Mouse (Mus musculus) hindbrain, embryonic 15.5 days (tissue): ENCODE data around the gene Blmh. TPM values are rescaled to one million over a fixed set of nuclear protein-coding genes. Genes with fewer than 3 reads are reported as not detected.

Source experiments
- ATAC-seq: fragments of 200-750 bp; cut with Nextera tagmentation; 2 replicates; pipeline ENCODE4 v1.8.0; 2017; ENCODE audit warnings: low read depth, moderate number of reproducible peaks, moderate TSS enrichment; ENCODE audit not compliant: low FRiP score
- H3K27ac ChIP-seq: fragments of 300-500 bp; sonication (generic); replicated peaks from 2 replicates; pipeline ENCODE4 v1.5.1; 2015; ENCODE audit warnings: mild to moderate bottlenecking, inconsistent platforms
- H3K27me3 ChIP-seq: fragments of 300-500 bp; sonication (generic); 2 replicates; pipeline ENCODE4 v1.6.1; 2015; ENCODE audit warnings: control low read depth, inconsistent platforms
- H3K36me3 ChIP-seq: fragments of 300-500 bp; sonication (generic); 2 replicates; pipeline ENCODE4 v1.6.1; 2015; ENCODE audit warnings: control low read depth, inconsistent platforms
- H3K4me1 ChIP-seq: fragments of 300-500 bp; sonication (generic); replicated peaks from 2 replicates; pipeline ENCODE4 v1.6.1; 2015; ENCODE audit warnings: control low read depth, inconsistent platforms
- H3K4me2 ChIP-seq: fragments of 300-500 bp; sonication (generic); 2 replicates; pipeline ENCODE4 v1.6.1; 2015; ENCODE audit warnings: moderate library complexity, mild to moderate bottlenecking, inconsistent platforms
- H3K4me3 ChIP-seq: fragments of 300-500 bp; sonication (generic); 2 replicates; pipeline ENCODE4 v1.5.1; 2015; ENCODE audit warnings: mild to moderate bottlenecking, inconsistent platforms
- H3K9ac ChIP-seq: fragments of 300-500 bp; sonication (generic); 2 replicates; pipeline ENCODE4 v1.6.1; 2015; ENCODE audit warnings: inconsistent platforms
- H3K9me3 ChIP-seq: fragments of 300-500 bp; sonication (generic); 2 replicates; pipeline ENCODE4 v1.6.1; 2016; ENCODE audit warnings: control low read depth, inconsistent platforms
- WGBS: fragments of 180-500 bp; shearing (Covaris S2); methylation state at CpG from one replicate; pipeline ENCODE4 v1.1.7; 2015; 5-methylcytosine and 5-hydroxymethylcytosine counted together
- polyA plus RNA-seq: library from polyadenylated mRNA; unstranded; fragments of >200 nt; fragmentation: Nextera tagmentation; extraction: Ambion mirVana; gene quantifications from 2 replicates; pipeline ENCODE4 v1.2.1, GENCODE M21; 2015

Blmh gene
- polyA plus RNA-seq, 1 experiment from 2014 or later, result 131 TPM

DNA sequence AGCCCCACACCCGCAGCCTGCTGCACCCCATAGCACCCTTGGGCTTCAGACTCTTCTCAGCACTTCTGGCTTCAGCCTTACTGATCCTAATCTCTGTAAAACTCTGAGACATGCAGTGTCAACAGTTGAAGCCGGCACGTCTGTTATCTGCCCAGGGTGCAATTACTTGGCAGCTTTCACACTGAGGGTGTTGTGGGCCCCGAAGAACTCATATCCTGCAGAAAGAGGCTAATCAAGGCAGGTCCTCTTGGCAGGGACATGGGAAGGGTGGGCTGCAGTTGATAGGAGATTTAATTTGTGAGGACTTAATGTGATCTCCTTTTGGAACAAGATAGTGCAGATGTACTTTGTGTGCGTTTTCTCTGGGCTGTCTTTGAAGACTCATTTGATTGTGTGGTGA lies 59.0 kb downstream of the Blmh start:
- Histone ChIP-seq H3K4me1 (no peaks in the 10 kb centered on the region), H3K27ac (no peak overlapping the region), H3K9me3 (no peaks in the 10 kb centered on the region), H3K27me3 (no peaks in the 10 kb centered on the region), H3K4me3 (no peak overlapping the region), H3K36me3 (peaks cover 23% of the 10 kb centered on the region), H3K9ac (no peak overlapping the region), H3K4me2 (no peak overlapping the region)
- WGBS, result 84% methylated on average over 5 of the region's 5 CpGs
- no peak for ATAC-seq

DNA sequence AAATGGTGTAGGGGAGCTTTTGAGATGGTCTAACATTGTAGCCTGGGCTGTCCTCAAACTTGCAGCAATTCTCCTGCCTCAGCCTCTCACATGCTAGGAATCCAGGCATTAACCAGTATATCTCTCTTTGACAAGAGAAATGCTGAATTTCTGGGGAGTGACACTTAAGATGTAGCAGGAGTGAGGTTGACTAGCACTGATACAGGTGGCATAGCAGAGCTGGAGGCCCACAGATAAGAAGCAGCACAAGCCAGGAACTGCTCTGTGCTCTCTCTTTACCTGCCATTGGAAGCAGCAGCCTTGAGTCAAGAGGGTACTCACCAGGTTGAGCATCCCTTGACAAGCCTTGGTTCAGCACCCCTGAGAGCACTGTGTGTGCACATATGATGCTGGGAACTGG lies 59.6 kb downstream of the Blmh start:
- no peak for ATAC-seq
- peaks cover 23% of the 10 kb centered on the region for H3K36me3 ChIP-seq

DNA sequence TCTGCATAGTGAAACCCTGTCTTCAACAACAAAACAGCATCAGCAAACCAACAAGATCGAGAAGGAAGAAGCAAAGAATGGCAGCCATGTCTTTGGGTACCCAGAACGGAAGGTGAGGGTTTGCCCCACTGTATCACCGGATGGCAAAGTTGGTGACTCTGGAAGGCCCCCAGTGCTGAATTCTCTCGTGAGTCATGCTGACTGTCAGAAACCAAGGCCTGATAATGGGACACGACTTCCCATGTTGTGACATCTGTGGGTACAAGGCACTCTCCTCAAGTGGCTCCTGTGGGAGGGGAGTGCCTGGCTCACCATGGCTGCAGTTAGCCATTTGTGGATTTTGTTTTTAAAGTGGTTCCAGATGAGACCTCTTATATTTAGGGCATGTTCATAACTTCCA lies 66.2 kb downstream of the Blmh start:
- H3K4me2 ChIP-seq, result no peak overlapping the region
- no peaks in the 10 kb centered on the region for H3K4me1 ChIP-seq
- 79% methylated on average over 5 of the region's 5 CpGs for WGBS

More for the DNA sequence above, 59.6 kb downstream of the Blmh start:
- Histone ChIP-seq H3K9ac (no peak overlapping the region), H3K4me3 (no peak overlapping the region), H3K4me2 (no peak overlapping the region), H3K4me1 (no peaks in the 10 kb centered on the region), H3K27ac (no peak overlapping the region), H3K9me3 (no peaks in the 10 kb centered on the region), H3K27me3 (no peaks in the 10 kb centered on the region)

DNA sequence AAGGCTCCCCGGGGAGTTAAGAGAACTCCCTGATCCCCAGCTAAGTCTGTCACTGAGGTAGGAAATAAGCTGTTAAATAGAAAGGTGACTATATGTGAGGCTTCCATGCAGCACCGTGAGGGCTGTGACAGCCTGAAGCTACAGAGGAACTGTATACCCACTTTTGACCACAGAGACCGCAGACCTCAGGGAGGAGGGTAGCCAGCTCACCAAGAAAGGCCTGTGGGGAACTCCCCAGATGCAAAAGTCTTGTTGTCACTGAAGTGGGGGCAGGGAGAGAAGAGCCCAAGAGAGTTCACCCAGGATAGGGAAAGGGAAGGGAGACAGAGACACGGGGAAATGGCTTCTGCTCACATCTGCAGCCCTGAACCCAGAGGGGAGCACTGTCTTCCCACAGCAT lies 68.3 kb downstream of the Blmh start:
- no peak overlapping the region for H3K9ac ChIP-seq
- no peak overlapping the region for H3K27ac ChIP-seq
- 0 out of 2 replicates have a peak, but pooled peaks cover under 1% of the 10 kb centered on the region for H3K36me3 ChIP-seq
- H3K27me3 ChIP-seq, result peaks cover 16% of the 10 kb centered on the region
- no peak overlapping the region for H3K4me3 ChIP-seq
- peaks cover 7% of the 10 kb centered on the region for H3K4me1 ChIP-seq
- no peak for ATAC-seq
- H3K9me3 ChIP-seq, result no peaks in the 10 kb centered on the region
- 36% methylated on average over 4 of the region's 4 CpGs for WGBS
- H3K4me2 ChIP-seq, result no peak overlapping the region

More for the DNA sequence above, 66.2 kb downstream of the Blmh start:
- no peak overlapping the region for H3K27ac ChIP-seq
- H3K27me3 ChIP-seq, result peaks cover under 1% of the 10 kb centered on the region; the same call in 1 of the 2 replicates
- H3K4me3 ChIP-seq, result no peak overlapping the region
- no peak for ATAC-seq
- H3K36me3 ChIP-seq, result peaks cover 16% of the 10 kb centered on the region
- no peaks in the 10 kb centered on the region for H3K9me3 ChIP-seq
- H3K9ac ChIP-seq, result no peak overlapping the region

DNA sequence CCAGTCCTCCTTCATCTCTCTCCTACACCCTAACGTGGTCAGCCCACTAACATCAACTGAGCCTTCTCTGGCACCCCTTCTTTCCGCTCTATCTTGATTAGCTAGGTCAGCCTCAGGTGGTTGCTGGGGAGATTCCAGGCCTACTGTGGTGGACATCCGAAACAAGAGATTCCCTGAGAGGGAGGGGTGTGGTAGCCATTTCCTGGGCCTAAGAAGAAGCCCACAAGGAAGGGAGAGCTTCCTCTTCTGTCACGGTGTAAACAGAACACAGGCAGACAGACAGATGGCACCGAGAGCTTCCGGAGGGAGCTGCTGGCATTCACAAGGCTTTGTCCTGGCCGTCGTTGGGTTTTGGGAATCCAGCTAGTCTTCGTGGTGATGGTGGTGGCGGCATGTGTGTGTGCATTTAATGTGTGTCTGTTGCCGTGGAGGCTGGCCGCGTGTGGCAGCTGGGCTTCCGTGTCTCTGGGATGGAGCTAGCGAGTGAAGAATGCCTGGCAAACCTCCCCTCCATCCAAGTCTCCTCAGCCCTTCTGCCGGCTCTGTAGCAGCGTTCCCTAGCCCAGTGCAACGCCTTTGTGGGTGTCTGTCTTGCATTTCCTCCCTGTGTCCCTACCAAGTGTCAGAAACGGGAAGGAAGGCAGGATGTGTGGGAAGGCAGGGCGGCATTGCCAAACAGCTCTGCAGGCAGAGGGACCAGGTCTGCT lies 71.5 kb downstream of the Blmh start:
- Histone ChIP-seq H3K4me1 (peaks cover 19% of the 10 kb centered on the region), H3K27me3 (peaks cover 41% of the 10 kb centered on the region), H3K4me3 (no peak overlapping the region), H3K27ac (no peak overlapping the region), H3K9me3 (no peaks in the 10 kb centered on the region), H3K9ac (no peak overlapping the region), H3K36me3 (no peaks in the 10 kb centered on the region), H3K4me2 (no peak overlapping the region)
- WGBS, result 42% methylated on average over 20 of the region's 20 CpGs
- no peak for ATAC-seq

DNA sequence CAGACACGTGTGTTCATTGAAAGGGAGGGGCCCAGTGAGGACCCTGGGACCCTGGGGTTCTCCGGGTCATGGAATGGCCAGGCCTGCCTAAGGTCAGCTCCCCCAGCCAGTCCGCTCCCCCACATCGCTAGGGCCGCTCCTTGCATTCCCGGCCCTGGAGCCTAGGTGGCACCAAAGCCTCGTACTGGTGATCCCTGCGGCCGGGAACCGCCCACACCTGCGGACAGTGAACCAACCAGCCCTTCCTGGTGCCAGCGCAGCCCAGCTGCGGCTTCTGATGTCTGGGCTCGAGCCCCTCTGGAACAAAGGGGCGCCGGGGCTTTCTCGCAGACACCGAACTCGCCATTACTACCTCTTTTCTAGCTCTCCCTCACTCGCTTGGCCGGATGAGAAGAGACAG lies 72.7 kb downstream of the Blmh start:
- no peaks in the 10 kb centered on the region for H3K36me3 ChIP-seq
- H3K27me3 ChIP-seq, result peaks cover 42% of the 10 kb centered on the region
- no peaks in the 10 kb centered on the region for H3K9me3 ChIP-seq
- WGBS, result 0% methylated on average over 21 of the region's 21 CpGs
- peaks cover 19% of the 10 kb centered on the region for H3K4me1 ChIP-seq
- H3K4me3 ChIP-seq, result peak overlapping the region; percentile 55
- peak; percentile 85 for ATAC-seq
- H3K4me2 ChIP-seq, result peak overlapping the region; percentile 94
- no peak overlapping the region for H3K27ac ChIP-seq
- peak overlapping the region; percentile 43 for H3K9ac ChIP-seq

DNA sequence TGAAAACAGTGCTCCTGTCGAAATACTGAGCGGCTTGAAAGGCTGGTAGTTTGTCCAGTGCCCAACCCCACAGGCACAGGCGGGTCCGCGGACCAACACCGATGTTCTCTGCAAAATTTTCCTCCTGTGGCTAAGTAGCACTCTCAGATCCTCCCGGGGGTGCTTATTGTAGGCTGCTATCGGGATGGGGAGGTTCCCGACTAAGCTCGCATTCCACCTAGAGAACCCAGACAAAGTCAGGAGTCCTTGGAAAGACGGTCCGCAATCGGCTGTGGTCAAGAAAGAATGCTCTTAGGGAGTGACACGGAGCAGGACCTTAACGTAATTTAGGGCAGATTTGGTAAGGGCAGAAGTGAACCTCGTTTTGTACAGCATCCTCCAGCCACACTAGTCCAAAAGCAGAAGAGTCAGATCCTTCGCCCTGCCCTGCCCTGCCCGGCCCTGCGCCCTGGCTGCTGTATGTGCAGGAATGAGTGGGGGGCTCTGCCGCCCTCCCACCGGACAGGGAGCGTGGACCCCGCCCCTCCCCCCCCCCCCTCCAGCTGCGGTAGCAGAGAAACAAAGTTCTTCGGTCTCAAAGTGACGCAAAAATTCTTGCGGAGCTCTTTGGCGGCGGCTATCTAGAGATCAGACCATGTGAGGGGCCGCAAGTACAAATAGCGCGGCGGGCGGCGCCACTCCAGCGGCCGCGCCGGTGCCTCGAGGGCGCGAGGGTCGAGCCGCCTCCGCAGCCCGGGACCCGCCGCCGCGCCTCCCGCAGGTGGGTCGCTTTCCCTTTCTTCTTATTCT lies 73.5 kb downstream of the Blmh start, which contains the start of gene Slc6a4:
Slc6a4 (plus strand) TSS at position 688 of the 789 bp plus-strand sequence.
- no peak for ATAC-seq
- peak within 1 kb of the TSS; percentile 43 for H3K9ac ChIP-seq
- H3K4me2 ChIP-seq, result peak within 1 kb of the TSS; percentile 94
- H3K27ac ChIP-seq, result no peak within 1 kb of the TSS
- peak within 1 kb of the TSS; percentile 55 for H3K4me3 ChIP-seq
- under 1% methylated on average over 47 of the region's 52 CpGs for WGBS
- peaks cover 19% of the 10 kb centered on the region for H3K4me1 ChIP-seq
- H3K27me3 ChIP-seq, result peaks cover 47% of the 10 kb centered on the region
- no peaks in the 10 kb centered on the region for H3K9me3 ChIP-seq
- no peaks in the 10 kb centered on the region for H3K36me3 ChIP-seq

DNA sequence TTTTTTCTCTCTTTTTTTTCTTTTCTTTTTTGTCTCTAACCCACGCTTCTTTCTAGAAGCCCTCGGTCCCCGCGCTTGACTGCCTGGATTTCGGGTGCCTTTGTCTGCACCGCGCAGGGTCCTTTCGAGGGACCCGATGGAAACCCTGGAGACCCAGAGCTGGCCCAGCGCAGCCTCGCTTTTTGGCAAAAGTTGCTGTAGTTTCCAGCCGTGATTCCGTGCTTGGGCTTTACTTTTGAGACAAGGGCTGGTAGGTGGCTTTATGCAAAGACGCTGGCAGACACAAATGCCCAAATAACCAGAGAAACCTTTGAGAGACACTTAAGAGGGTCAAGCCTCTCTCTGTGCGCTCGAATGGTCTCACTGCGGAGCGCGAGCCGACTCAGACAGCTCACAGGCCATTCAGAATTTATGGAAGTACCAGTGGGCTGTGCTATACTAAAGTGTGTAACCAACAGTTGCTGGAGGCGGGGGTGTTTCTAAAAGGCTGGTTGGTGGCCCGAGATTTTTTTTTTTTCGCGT lies 74.2 kb downstream of the Blmh start:
- peak overlapping the region; percentile 94 for H3K4me2 ChIP-seq
- no peaks in the 10 kb centered on the region for H3K9me3 ChIP-seq
- WGBS, result 9% methylated on average over 24 of the region's 24 CpGs
- H3K9ac ChIP-seq, result no peak overlapping the region
- peak overlapping the region; percentile 55 for H3K4me3 ChIP-seq
- H3K27me3 ChIP-seq, result peaks cover 47% of the 10 kb centered on the region
- H3K36me3 ChIP-seq, result no peaks in the 10 kb centered on the region
- no peak for ATAC-seq
- no peak overlapping the region for H3K27ac ChIP-seq
- peaks cover 19% of the 10 kb centered on the region for H3K4me1 ChIP-seq

DNA sequence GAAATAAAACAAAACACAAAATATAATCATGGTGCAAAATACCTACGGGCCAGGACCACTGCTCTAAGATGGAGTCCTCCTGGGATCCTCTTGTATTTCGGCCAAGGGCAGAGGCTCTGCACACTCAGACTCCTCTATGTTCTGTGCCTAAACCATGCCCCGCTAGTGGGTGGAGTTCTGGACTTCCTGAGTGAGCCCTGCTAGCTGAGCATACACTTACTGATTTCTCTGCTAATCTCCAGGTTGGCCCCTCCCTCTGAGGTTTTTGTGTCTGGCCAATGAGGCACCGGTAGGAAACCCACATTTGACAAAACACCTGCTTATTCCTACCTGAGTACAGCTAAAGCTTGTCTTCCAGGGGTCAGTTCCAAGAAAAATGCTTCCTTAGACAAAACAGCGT lies 76.1 kb downstream of the Blmh start:
- no peak overlapping the region for H3K9ac ChIP-seq
- H3K36me3 ChIP-seq, result no peaks in the 10 kb centered on the region
- ATAC-seq, result no peak
- H3K4me2 ChIP-seq, result no peak overlapping the region
- H3K4me3 ChIP-seq, result no peak overlapping the region
- H3K9me3 ChIP-seq, result no peaks in the 10 kb centered on the region
- 76% methylated on average over 5 of the region's 5 CpGs for WGBS
- no peak overlapping the region for H3K27ac ChIP-seq
- H3K4me1 ChIP-seq, result peaks cover 19% of the 10 kb centered on the region
- peaks cover 47% of the 10 kb centered on the region for H3K27me3 ChIP-seq

DNA sequence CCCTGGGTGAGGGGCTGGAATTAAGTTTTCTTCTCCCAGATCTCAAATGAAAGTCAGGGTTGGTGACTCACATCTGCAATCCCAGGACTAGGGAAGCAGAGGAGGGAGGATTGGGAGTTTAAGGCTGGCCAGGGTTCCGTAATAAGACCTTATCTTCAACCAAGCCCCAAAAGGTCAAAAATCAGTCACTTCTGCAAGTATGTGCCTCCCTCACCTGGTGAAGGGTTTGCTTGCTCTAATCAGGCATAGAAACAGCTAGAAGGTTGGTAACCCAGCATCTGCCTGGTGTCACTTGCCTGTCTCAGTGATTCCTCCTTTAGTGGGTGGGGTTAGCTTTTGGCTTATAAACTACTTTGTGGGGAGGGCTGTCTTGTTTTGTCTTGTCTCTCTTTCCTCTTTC lies 77.8 kb downstream of the Blmh start:
- peaks cover 32% of the 10 kb centered on the region for H3K27me3 ChIP-seq
- peaks cover 16% of the 10 kb centered on the region for H3K4me1 ChIP-seq
- no peaks in the 10 kb centered on the region for H3K9me3 ChIP-seq
- H3K27ac ChIP-seq, result no peak overlapping the region
- H3K4me2 ChIP-seq, result no peak overlapping the region
- no peak for ATAC-seq
- H3K9ac ChIP-seq, result no peak overlapping the region
- no peaks in the 10 kb centered on the region for H3K36me3 ChIP-seq
- WGBS, result 90% methylated on average over 1 of the region's 1 CpGs
- no peak overlapping the region for H3K4me3 ChIP-seq

DNA sequence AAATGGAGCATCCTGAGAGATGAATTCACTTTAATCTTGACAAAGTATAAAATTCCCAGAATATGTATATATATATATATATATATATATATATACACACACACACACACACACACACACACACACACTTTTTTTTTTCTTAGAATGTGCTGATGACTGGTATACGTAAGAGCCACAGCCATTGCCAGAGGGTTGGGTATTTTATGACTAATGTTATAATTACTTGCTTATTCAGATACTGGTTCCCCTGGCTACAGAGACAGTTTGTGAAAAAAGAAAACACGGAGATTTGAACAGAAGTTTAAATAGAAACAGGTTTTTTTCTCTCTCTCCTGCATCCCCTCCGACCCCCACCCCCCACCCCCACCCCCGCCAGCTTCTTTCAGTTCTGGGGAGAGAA lies 81.3 kb downstream of the Blmh start:
- Histone ChIP-seq H3K4me3 (no peak overlapping the region), H3K36me3 (no peaks in the 10 kb centered on the region), H3K9ac (no peak overlapping the region), H3K27ac (no peak overlapping the region), H3K4me1 (no peaks in the 10 kb centered on the region), H3K27me3 (peaks cover 6% of the 10 kb centered on the region), H3K9me3 (no peaks in the 10 kb centered on the region), H3K4me2 (no peak overlapping the region)
- no peak for ATAC-seq
- 60% methylated on average over 4 of the region's 4 CpGs for WGBS

DNA sequence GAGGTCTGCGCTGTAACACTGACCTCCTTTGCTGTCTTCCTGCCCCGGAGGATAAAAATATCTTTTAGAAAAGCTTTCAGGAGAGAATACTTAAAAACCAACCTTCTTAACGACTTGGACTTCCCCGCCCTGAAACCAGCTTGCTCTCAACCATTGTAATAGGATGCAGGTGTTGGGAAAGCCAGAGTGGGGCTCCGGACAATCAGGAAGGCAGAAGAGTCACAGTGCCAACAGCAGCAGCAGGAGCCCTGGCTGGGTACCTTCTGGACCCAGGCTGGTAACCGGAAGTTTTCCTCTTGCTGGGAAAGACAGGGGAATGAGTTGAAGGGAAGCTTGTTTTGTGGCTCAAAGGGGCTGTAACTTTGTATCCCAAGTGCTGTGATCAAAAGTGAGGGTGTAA lies 82.0 kb downstream of the Blmh start:
- no peak overlapping the region for H3K27ac ChIP-seq
- no peaks in the 10 kb centered on the region for H3K4me1 ChIP-seq
- ATAC-seq, result no peak
- H3K9ac ChIP-seq, result no peak overlapping the region
- H3K36me3 ChIP-seq, result no peaks in the 10 kb centered on the region
- H3K4me2 ChIP-seq, result no peak overlapping the region
- no peaks in the 10 kb centered on the region for H3K9me3 ChIP-seq
- H3K27me3 ChIP-seq, result peaks cover 6% of the 10 kb centered on the region; the same call in 1 of the 2 replicates
- no peak overlapping the region for H3K4me3 ChIP-seq
- 54% methylated on average over 6 of the region's 6 CpGs for WGBS
